Mouse (Mus musculus) hindbrain, embryonic 13.5 days (tissue): ENCODE results near the gene Phactr4. TPM values are rescaled to one million over a fixed set of nuclear protein-coding genes. Genes with fewer than 3 reads are reported as not detected.
A peak's percentile ranks its signal among the peaks of the same experiment; 100 is the strongest.

ENCODE experiments used
- ATAC-seq: fragments of 200-750 bp; cut with Nextera tagmentation; 2 replicates; pipeline ENCODE4 v1.8.0; 2017; ENCODE audit warnings: moderate TSS enrichment; ENCODE audit not compliant: low FRiP score
- H3K27ac ChIP-seq: fragments of 300-500 bp; sonication (generic); 2 replicates; pipeline ENCODE4 v1.5.1; 2015; ENCODE audit warnings: inconsistent platforms, mild to moderate bottlenecking, moderate library complexity
- H3K27me3 ChIP-seq: fragments of 300-500 bp; sonication (generic); 2 replicates; pipeline ENCODE4 v1.6.1; 2015; ENCODE audit warnings: mild to moderate bottlenecking, inconsistent platforms
- H3K36me3 ChIP-seq: fragments of 300-500 bp; sonication (generic); 2 replicates; pipeline ENCODE4 v1.6.1; 2015; ENCODE audit warnings: mild to moderate bottlenecking, inconsistent platforms
- H3K4me1 ChIP-seq: fragments of 300-500 bp; sonication (generic); replicated peaks from 2 replicates; pipeline ENCODE4 v1.6.1; 2015; ENCODE audit warnings: inconsistent platforms
- H3K4me2 ChIP-seq: fragments of 300-500 bp; sonication (generic); 2 replicates; pipeline ENCODE4 v1.6.1; 2015; ENCODE audit warnings: inconsistent platforms, mild to moderate bottlenecking, moderate library complexity
- H3K4me3 ChIP-seq: fragments of 300-500 bp; sonication (generic); 2 replicates; pipeline ENCODE4 v1.5.1; 2015; ENCODE audit warnings: mild to moderate bottlenecking, inconsistent platforms
- H3K9ac ChIP-seq: fragments of 300-500 bp; sonication (generic); 2 replicates; pipeline ENCODE4 v1.6.1; 2015; ENCODE audit warnings: mild to moderate bottlenecking, inconsistent platforms
- H3K9me3 ChIP-seq: fragments of 300-500 bp; sonication (generic); 2 replicates; pipeline ENCODE4 v1.6.1; 2016; ENCODE audit warnings: inconsistent platforms
- WGBS: fragments of 180-500 bp; shearing (Covaris S2); methylation state at CpG from one replicate; pipeline ENCODE4 v1.1.7; 2015; 5-methylcytosine and 5-hydroxymethylcytosine counted together
- polyA plus RNA-seq: library from polyadenylated mRNA; unstranded; fragments of >200 nt; fragmentation: Nextera tagmentation; extraction: Ambion mirVana; gene quantifications from 2 replicates; pipeline ENCODE4 v1.2.1, GENCODE M21; 2015

Gene Phactr4
- polyA plus RNA-seq, 1 experiment from 2014 or later = 10.5 TPM

DNA sequence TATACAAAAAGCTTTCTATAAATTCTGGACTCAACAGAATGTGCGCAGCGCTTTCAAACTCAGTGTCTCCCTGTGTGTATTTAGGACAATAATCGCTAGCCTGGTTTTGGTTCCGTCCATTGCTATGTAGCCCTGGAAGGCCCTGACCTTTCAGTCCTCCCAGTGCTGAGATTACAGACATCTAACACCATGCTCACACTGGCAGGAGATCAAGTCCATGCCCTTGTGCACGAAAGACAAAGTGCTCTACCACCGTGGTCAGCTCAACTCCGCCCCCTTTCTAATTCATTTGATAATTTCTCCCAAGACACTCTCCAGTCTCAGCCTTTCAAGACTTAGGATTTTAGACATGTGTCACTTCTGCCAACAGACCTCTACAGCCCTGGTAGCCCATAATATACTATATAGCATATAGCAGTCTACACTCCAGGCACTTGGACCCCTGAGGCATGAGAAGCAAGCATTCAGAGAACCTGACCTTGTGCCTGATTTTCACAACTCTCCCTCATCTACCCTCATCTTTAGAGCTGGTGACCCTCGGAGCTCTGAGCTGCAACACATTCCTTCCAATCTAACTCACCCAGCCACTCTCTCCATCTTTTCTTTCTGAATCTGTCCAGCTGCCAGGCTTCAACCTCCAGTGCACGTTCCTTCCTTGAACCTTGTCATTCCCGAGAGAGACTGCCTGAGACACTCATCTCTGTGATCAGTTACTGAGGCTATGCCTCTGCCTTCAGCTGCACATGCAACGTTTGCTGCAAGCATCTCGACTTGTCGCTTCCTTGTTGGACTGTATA, 15.7 kb downstream of the Phactr4 start:
- no peak for ATAC-seq

DNA sequence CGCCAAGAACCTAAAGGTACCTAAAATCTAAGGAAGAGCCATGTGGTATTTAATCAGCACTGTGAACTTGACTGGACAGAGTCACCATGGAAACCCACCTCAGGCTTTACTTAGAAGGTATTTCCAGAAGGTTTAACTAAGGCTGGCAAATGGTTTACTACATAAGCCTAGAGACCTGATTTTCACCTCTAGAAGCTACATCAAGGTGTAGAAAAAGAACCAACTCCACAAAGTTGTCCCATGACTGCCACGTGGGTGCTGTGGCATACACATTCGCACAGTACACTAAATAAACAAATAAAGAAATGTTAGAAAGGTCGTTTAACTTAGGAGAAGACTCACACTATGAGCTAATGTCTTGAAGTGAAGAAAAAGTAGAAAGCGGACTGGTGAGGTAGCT, 17.7 kb downstream of the Phactr4 start:
- Histone ChIP-seq H3K4me2 (no peak overlapping the region), H3K27me3 (no peaks in the 10 kb centered on the region), H3K36me3 (no peaks in the 10 kb centered on the region), H3K4me3 (no peak overlapping the region), H3K27ac (no peak overlapping the region), H3K4me1 (0 out of 2 replicates have a peak, but pooled peaks cover 3% of the 10 kb centered on the region), H3K9me3 (no peaks in the 10 kb centered on the region), H3K9ac (no peak overlapping the region)
- WGBS = 90% methylated on average over 5 of the region's 5 CpGs
- ATAC-seq = no peak

More for the DNA sequence above, 15.7 kb downstream of the Phactr4 start:
- Histone ChIP-seq H3K4me2 (no peak overlapping the region), H3K4me1 (0 out of 2 replicates have a peak, but pooled peaks cover 3% of the 10 kb centered on the region), H3K27me3 (no peaks in the 10 kb centered on the region), H3K4me3 (no peak overlapping the region), H3K9ac (0 out of 2 replicates have a peak overlapping the region, but pooled peaks have one; percentile 13), H3K27ac (no peak overlapping the region), H3K36me3 (no peaks in the 10 kb centered on the region), H3K9me3 (no peaks in the 10 kb centered on the region)
- WGBS = 77% methylated on average over 13 of the region's 13 CpGs

DNA sequence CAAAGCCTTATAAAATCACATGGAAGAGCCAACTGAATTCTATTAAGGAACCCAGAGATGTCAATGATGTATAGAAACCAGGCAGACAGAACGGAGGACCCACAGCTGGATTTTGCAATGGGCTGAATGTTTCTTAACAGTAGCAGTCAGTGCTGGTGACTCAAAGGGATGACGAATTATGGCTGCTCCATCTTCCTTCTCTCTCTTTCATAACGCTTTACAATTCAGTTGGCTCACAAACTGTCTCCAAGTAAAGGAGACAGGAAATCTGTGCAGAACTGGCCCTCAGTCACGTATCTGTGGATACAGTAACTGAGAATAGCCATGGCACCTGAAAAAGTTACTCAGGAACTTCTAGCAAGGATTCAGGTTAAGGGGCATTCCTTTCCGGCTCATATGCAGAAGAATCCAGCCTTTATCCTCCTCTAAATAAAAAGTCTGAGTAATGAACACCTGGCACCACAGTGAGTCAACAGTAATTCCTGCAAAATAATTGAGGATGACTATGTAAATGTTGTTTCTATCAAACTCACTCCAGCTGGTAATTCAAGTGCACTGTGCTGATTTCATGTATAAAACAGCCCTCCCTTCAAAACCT, 19.1 kb downstream of the Phactr4 start:
- H3K9ac ChIP-seq = no peak overlapping the region
- no peak overlapping the region for H3K27ac ChIP-seq
- no peaks in the 10 kb centered on the region for H3K9me3 ChIP-seq
- H3K27me3 ChIP-seq = no peaks in the 10 kb centered on the region
- no peak overlapping the region for H3K4me3 ChIP-seq
- peaks cover 10% of the 10 kb centered on the region for H3K4me1 ChIP-seq
- H3K36me3 ChIP-seq = no peaks in the 10 kb centered on the region
- H3K4me2 ChIP-seq = no peak overlapping the region
- 83% methylated on average over 5 of the region's 5 CpGs for WGBS
- ATAC-seq = no peak

DNA sequence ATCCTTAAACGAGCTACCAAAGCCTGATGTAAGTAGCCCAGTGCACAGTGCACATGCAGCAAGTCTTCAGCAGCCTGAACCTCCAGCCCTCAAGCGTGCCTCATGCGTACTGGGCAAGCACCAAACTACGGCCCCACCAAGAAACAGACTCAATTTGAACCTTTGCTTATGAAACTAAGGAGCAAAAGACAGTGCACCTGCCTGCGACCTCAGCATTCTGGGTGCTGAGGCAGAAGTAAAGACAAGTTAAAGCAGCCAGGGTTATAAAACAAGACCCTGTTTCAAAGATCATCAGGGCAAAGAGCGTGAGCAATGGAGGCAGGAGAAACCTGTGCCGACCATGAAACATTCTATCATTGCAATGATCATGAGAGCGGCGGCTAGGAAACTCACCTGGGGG, 21.3 kb downstream of the Phactr4 start:
- 94% methylated on average over 9 of the region's 9 CpGs for WGBS
- Histone ChIP-seq H3K4me2 (no peak overlapping the region), H3K27me3 (no peaks in the 10 kb centered on the region)

DNA sequence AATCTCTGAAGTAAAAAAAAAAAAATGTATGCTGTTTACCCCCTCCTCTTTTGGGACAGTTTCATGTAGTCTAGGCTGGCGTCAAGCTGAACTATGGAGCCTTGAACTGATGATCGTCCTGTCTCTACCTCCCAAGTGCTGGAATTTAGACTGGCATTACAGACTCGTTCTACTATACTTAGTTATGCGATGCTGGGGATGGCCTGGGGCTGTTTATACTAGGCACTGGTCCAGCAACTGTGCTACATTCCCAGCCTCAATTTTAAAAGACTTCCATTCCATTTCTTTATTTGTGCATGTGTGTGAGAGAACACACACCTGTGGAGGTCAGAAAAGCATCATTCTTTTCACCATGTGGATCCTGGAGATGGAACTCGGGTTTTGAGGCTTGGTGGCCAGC, 23.4 kb downstream of the Phactr4 start:
- no peak overlapping the region for H3K27ac ChIP-seq
- no peaks in the 10 kb centered on the region for H3K27me3 ChIP-seq
- no peaks in the 10 kb centered on the region for H3K36me3 ChIP-seq
- H3K9ac ChIP-seq = no peak overlapping the region
- no peak overlapping the region for H3K4me2 ChIP-seq
- WGBS = 80% methylated on average over 5 of the region's 5 CpGs
- ATAC-seq = no peak
- H3K4me3 ChIP-seq = no peak overlapping the region
- H3K4me1 ChIP-seq = peaks cover 12% of the 10 kb centered on the region
- no peaks in the 10 kb centered on the region for H3K9me3 ChIP-seq

More for the DNA sequence above, 21.3 kb downstream of the Phactr4 start:
- ATAC-seq = no peak
- Histone ChIP-seq H3K9me3 (no peaks in the 10 kb centered on the region), H3K9ac (no peak overlapping the region), H3K4me3 (no peak overlapping the region), H3K4me1 (peaks cover 12% of the 10 kb centered on the region), H3K36me3 (no peaks in the 10 kb centered on the region), H3K27ac (no peak overlapping the region)

DNA sequence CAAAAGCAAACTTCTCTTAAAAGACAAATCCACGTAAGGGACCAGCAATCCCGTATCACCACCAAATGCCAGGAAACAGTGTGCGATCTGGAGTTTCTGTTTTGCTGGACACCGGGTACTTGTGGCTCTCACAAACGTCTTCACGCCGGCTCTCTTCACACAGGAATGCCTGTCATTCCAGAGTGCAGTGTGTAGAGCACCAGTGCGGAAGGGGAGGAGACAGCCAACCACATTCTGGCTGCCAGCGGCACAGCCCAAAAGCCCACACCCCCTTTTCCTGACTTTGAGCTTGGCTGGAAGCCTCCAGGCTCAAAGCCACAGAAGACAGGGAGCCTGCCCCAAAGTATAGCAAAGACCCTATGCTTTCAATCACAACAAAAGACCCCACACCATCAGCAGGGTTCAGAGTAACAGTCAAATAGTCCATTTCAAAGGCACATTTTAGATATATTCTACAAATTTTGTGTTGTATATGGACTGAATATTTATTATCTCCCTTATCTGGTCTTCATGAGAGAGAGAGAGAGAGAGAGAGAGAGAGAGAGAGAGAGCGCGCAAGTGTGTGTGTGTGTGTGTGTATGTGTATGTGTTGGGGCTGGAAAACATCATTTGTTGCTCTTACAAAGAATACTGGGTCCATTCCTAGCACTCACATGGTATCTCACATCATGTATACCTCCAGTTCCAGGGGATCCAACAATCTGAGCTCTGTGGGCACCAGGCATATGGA, 24.1 kb downstream of the Phactr4 start:
- Histone ChIP-seq H3K4me1 (peaks cover 12% of the 10 kb centered on the region), H3K27ac (no peak overlapping the region; the same call in 1 of the 2 replicates), H3K4me3 (no peak overlapping the region)

DNA sequence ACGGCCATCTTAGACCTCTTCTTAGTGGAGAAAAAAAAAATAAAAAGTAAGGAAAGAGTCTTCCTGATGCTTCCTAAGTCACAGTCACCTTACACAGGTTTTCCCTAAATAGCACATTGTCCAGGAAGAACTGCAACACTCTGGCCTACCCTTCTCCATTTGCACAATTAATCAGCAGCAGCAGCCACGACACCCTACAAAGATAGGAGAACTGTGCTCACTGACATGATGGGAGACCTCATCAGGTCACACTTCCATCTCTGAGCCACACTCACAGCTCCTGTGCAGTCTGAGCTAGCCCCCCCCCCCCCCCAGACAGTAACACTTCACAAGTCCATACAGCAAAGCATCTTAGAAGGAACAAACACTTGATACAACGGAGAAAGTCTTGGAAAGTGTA, 25.2 kb downstream of the Phactr4 start:
- H3K9me3 ChIP-seq = no peaks in the 10 kb centered on the region
- H3K36me3 ChIP-seq = no peaks in the 10 kb centered on the region
- H3K4me1 ChIP-seq = peaks cover 12% of the 10 kb centered on the region
- no peak overlapping the region for H3K9ac ChIP-seq
- no peak for ATAC-seq
- no peaks in the 10 kb centered on the region for H3K27me3 ChIP-seq
- 89% methylated on average over 3 of the region's 3 CpGs for WGBS
- no peak overlapping the region for H3K27ac ChIP-seq
- H3K4me2 ChIP-seq = no peak overlapping the region
- no peak overlapping the region for H3K4me3 ChIP-seq

More for the DNA sequence above, 24.1 kb downstream of the Phactr4 start:
- Histone ChIP-seq H3K36me3 (no peaks in the 10 kb centered on the region), H3K9me3 (no peaks in the 10 kb centered on the region), H3K4me2 (peak overlapping the region; percentile 34), H3K9ac (no peak overlapping the region), H3K27me3 (no peaks in the 10 kb centered on the region)
- 41% methylated on average over 11 of the region's 11 CpGs for WGBS
- no peak for ATAC-seq

DNA sequence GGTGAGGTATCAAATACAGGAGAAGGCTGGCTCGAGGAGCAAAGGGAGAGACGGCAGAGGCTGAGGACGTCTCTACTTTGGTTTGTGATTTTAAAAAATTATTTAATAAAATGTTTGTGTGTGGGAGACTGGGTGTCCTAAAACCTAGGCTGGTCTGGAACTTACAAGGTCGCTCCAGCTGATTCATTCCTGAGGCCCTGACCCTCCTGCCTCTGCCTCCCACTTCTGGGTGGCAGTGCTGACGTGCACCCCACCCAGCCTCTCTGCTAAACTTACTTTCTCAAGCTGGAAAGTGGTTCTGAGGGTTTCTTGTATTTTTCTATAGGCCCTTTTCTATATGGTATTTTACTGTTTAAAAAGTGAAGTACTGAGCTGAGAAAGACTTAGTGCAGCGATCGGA, 26.0 kb downstream of the Phactr4 start:
- Histone ChIP-seq H3K4me3 (no peak overlapping the region), H3K4me2 (no peak overlapping the region), H3K36me3 (no peaks in the 10 kb centered on the region), H3K9ac (no peak overlapping the region), H3K4me1 (peaks cover 12% of the 10 kb centered on the region), H3K27me3 (no peaks in the 10 kb centered on the region), H3K9me3 (no peaks in the 10 kb centered on the region), H3K27ac (no peak overlapping the region)
- no peak for ATAC-seq
- 97% methylated on average over 7 of the region's 7 CpGs for WGBS

DNA sequence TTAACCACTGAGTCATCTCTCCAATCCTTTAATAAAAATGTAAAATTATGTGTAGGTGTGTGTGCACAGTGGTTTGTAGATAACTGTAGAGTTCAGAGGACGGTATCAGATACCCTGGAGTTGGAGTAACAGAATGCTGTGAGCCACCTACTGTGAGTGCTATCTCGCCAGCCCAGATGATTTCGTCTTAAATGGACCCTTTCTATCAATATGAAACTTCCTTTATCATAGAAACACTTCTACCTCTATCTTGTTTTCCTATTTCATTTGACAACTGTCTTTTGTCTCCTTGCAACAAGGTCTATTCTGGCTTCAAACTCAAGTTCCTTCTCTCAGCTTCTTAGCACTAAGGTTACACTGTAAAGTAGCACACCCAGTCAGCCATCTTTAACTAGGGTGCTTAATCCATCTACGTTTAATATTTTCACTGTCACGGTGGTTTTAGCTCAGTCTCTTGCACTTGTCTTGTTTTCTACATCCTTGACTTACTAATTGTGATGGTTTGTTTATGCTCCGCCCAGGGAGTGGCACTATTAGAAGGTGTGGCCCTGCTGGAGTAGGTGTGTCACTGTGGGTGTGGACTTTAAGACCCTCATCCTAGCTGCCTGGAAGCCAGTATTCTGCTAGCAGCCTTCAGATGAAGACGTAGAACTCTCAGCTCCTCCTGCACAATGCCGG, 31.1 kb downstream of the Phactr4 start:
- Histone ChIP-seq H3K27me3 (no peaks in the 10 kb centered on the region), H3K4me2 (no peak overlapping the region), H3K4me1 (peaks cover 6% of the 10 kb centered on the region; the same call in 1 of the 2 replicates), H3K4me3 (no peak overlapping the region), H3K9me3 (no peaks in the 10 kb centered on the region), H3K36me3 (no peaks in the 10 kb centered on the region), H3K9ac (no peak overlapping the region), H3K27ac (no peak overlapping the region)
- no peak for ATAC-seq
- WGBS = 93% methylated on average over 8 of the region's 8 CpGs

DNA sequence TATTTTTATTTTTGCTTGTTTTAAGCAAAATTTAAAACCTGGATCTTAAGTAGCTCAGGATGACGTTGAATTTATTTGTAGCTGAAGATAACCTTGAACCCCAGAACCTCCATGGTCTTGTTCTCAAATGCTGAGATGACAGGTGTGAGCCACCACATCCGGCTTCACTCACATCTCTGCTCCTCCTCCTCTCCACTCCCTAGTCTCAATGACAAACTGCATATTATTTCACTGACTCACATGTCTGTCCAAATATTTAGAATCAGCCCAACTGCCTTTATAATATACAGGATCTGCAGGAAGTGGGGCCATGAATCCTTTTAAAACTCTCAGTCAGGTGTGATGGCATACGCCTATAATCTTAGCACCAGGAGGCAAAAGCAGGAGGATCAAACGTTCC, 33.0 kb downstream of the Phactr4 start:
- Histone ChIP-seq H3K9ac (no peak overlapping the region), H3K4me2 (no peak overlapping the region), H3K27me3 (no peaks in the 10 kb centered on the region), H3K36me3 (peaks cover 5% of the 10 kb centered on the region; the same call in 1 of the 2 replicates), H3K4me1 (peaks cover 10% of the 10 kb centered on the region; the same call in 1 of the 2 replicates), H3K27ac (no peak overlapping the region), H3K4me3 (no peak overlapping the region), H3K9me3 (no peaks in the 10 kb centered on the region)
- WGBS = 90% methylated on average over 4 of the region's 4 CpGs
- no peak for ATAC-seq

DNA sequence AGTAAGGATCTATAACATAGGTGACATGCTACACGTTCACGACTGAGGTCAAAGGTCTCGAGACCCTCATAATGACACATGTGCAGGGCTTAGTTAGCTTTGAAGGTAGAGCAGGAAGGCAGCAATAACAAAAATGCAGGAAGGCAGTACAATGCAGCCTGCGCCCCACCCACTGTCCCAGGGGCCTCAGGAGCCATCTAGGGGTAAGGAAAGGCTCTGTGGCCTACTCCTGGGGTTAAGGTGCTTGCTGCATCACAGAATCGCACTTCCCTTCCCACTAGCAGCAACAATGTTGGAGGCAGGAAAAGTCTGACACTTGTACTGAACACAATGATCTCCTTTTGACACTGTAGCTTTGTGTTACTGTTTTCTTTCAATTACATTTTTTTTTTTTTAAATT, 34.7 kb downstream of the Phactr4 start:
- Histone ChIP-seq H3K27ac (no peak overlapping the region), H3K4me1 (peaks cover 10% of the 10 kb centered on the region; the same call in 1 of the 2 replicates), H3K4me3 (no peak overlapping the region), H3K27me3 (no peaks in the 10 kb centered on the region), H3K4me2 (no peak overlapping the region), H3K9me3 (no peaks in the 10 kb centered on the region), H3K36me3 (peaks cover 10% of the 10 kb centered on the region), H3K9ac (0 out of 2 replicates have a peak overlapping the region, but pooled peaks have one; percentile 35)
- WGBS = 76% methylated on average over 5 of the region's 5 CpGs
- ATAC-seq = no peak

DNA sequence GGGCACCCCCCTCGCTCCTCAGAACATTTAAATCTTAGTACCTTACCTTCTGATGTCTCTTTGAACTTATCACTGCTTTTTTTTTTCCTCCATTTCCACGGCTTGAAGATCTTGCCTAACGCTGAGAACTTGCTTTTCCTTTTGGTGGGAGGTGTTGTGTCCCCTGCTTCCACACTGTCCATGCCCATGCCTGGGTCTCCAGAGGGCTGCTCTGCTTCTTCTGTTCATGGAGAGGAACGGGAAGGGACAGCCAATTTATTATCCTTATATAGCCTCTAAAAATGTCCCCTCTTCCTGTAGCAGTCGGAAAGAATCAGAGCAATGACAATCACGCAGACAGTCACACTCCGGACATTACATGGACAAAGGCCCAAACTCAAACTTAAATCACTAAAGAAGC, 35.4 kb downstream of the Phactr4 start:
- Histone ChIP-seq H3K27me3 (no peaks in the 10 kb centered on the region), H3K27ac (no peak overlapping the region), H3K4me1 (peaks cover 10% of the 10 kb centered on the region; the same call in 1 of the 2 replicates), H3K9me3 (no peaks in the 10 kb centered on the region), H3K9ac (no peak overlapping the region), H3K36me3 (peaks cover 10% of the 10 kb centered on the region), H3K4me2 (no peak overlapping the region), H3K4me3 (no peak overlapping the region)
- no peak for ATAC-seq
- 85% methylated on average over 7 of the region's 7 CpGs for WGBS
